Mouse (Mus musculus) lung, embryonic 14.5 days (tissue): ENCODE measurements around the gene Grm6. TPM values are rescaled to one million over a fixed set of nuclear protein-coding genes. Genes with fewer than 3 reads are reported as not detected.

Experiments
- ATAC-seq: fragments of 200-750 bp; cut with Nextera tagmentation; 2 replicates; pipeline ENCODE4 v1.8.0; 2017; ENCODE audit warnings: mild to moderate bottlenecking, moderate TSS enrichment, moderate library complexity; ENCODE audit not compliant: insufficient read depth
- DNase-seq: peaks from one replicate; pipeline ENCODE4 v3.0.0-alpha.2; 2015
- H3K27ac ChIP-seq: fragments of 300-500 bp; sonication (generic); 2 replicates; pipeline ENCODE4 v1.5.1; 2014; ENCODE audit warnings: low read depth, mild to moderate bottlenecking, moderate library complexity
- H3K27me3 ChIP-seq: fragments of 300-500 bp; sonication (generic); 2 replicates; pipeline ENCODE4 v1.6.1; 2014; ENCODE audit warnings: low read length, control low read depth; ENCODE audit not compliant: insufficient read depth
- H3K36me3 ChIP-seq: fragments of 300-500 bp; sonication (generic); 2 replicates; pipeline ENCODE4 v1.6.1; 2014; ENCODE audit warnings: control low read depth; ENCODE audit not compliant: insufficient read depth
- H3K4me1 ChIP-seq: fragments of 300-500 bp; sonication (generic); 2 replicates; pipeline ENCODE4 v1.6.1; 2014; ENCODE audit warnings: antibody characterized with exemption, control low read depth; ENCODE audit not compliant: insufficient read depth
- H3K4me2 ChIP-seq: fragments of 300-500 bp; sonication (generic); 2 replicates; pipeline ENCODE4 v1.6.1; 2014; ENCODE audit warnings: mild to moderate bottlenecking
- H3K4me3 ChIP-seq: fragments of 300-500 bp; sonication (generic); 2 replicates; pipeline ENCODE4 v1.5.1; 2014; ENCODE audit warnings: low read depth, low read length
- H3K9ac ChIP-seq: fragments of 300-500 bp; sonication (generic); 2 replicates; pipeline ENCODE4 v1.6.1; 2014
- H3K9me3 ChIP-seq: fragments of 300-500 bp; sonication (generic); 2 replicates; pipeline ENCODE4 v1.6.1; 2016; ENCODE audit warnings: low read depth, low read length, control low read depth
- CTCF ChIP-seq: IDR thresholded peaks from 2 replicates; pipeline ENCODE4 v1.5.1; 2016; ENCODE audit warnings: antibody characterized with exemption, low read depth
- WGBS: fragments of 180-500 bp; shearing (Covaris S2); extraction: QIAGEN DNeasy Blood & Tissue Kit; methylation state at CpG from one replicate; pipeline ENCODE4 v1.1.7; 2014; 5-methylcytosine and 5-hydroxymethylcytosine counted together
- polyA plus RNA-seq: library from polyadenylated mRNA; unstranded; fragments of >200 nt; fragmentation: Nextera tagmentation; extraction: Ambion mirVana; gene quantifications from 2 replicates; pipeline ENCODE4 v1.2.1, GENCODE M21; 2014

Gene Grm6
- polyA plus RNA-seq, 1 experiment from 2014 or later, result not detected

GRCm38 (mm10) chr11:50914461-50914860 lies 64.0 kb downstream of the Grm6 start:
- WGBS, result 90% methylated on average over 3 of the region's 3 CpGs

More at GRCm38 (mm10) chr11:50914461-50914860, 64.0 kb downstream of the Grm6 start:
- Histone ChIP-seq H3K9ac (no peak overlapping the region), H3K4me2 (no peak overlapping the region), H3K27ac (no peak overlapping the region), H3K4me3 (no peak overlapping the region), H3K27me3 (no peaks in the 10 kb centered on the region), H3K9me3 (no peaks in the 10 kb centered on the region), H3K4me1 (no peaks in the 10 kb centered on the region), H3K36me3 (peaks cover 23% of the 10 kb centered on the region; the same call in 1 of the 2 replicates)
- no peak for TF ChIP-seq CTCF
- DNase-seq, result no peak
- ATAC-seq, result no peak

Other genes starting within 250 kb of the Grm6 start
- gene Adamts2, start 248.6 kb upstream of the Grm6 start, polyA plus RNA-seq, result 9.5 and 10.9 TPM in 2 replicates
- 34.1 and 34.2 TPM in 2 replicates for gene Zfp354c, start 23.0 kb upstream of the Grm6 start, polyA plus RNA-seq
- gene Zfp879, start 9.1 kb upstream of the Grm6 start, polyA plus RNA-seq, result 0.32 and 0.35 TPM in 2 replicates
- gene Zfp454, start 37.0 kb downstream of the Grm6 start, polyA plus RNA-seq, result 8.2 and 8.9 TPM in 2 replicates
- gene Zfp2, start 65.5 kb downstream of the Grm6 start, polyA plus RNA-seq, result 13.1 and 14.7 TPM in 2 replicates
- gene Zfp354b, start 80.9 kb downstream of the Grm6 start, polyA plus RNA-seq, result 1.1 and 1.4 TPM in 2 replicates
- not detected in 2 replicates for gene 4933414I15Rik, start 93.1 kb downstream of the Grm6 start, polyA plus RNA-seq
- gene Prop1, start 103.1 kb downstream of the Grm6 start, polyA plus RNA-seq, result not detected in 2 replicates
- gene Olfr1378, start 115.8 kb downstream of the Grm6 start, polyA plus RNA-seq, result not detected in 2 replicates
- not detected in 2 replicates for gene Olfr1377, start 131.3 kb downstream of the Grm6 start, polyA plus RNA-seq
- not detected in 2 replicates for gene Olfr51, start 152.9 kb downstream of the Grm6 start, polyA plus RNA-seq
- gene Olfr54, start 163.6 kb downstream of the Grm6 start, polyA plus RNA-seq, result not detected in 2 replicates
- not detected in 2 replicates for gene Olfr1375, start 197.4 kb downstream of the Grm6 start, polyA plus RNA-seq
- 7.8 and 8.4 TPM in 2 replicates for gene Zfp354a, start 208.6 kb downstream of the Grm6 start, polyA plus RNA-seq